Mouse (Mus musculus): ENCODE results near the gene Cnnm2.

DNA sequence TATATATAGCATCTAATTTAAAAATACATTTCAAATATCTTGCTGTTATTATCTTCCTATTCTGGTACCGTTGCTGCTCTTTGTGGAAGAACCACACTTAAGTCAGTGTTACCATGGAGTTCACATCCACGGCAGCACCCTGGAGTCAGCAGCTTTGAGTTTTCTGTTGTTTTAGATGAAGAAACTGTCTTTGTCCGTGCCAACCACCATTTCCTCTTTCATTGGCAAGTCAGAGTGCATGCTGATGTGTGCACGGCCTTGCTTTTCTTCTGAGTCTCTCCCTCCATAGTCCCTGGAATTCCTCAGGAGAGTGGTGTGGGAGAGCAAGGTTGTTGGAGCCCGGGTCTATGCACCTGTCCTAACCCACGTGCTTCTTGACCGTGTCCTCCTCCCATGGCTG is 96.8 kb downstream of the Cnnm2 start:
- TF ChIP-seq CTCF (IDR thresholded peaks at IDR 0.05; ENCODE audit: low read depth, low read length) (no peak), POLR2A (IDR thresholded peaks at IDR 0.05; ENCODE audit: extremely low read depth, insufficient read depth, low read length) (no peak)
